Mouse (Mus musculus) layer of hippocampus, postnatal 14 days (tissue): ENCODE measurements around the gene Gpx7. TPM values are rescaled to one million over a fixed set of nuclear protein-coding genes. Genes with fewer than 3 reads are reported as not detected.

ENCODE experiments used
- DNase-seq, 2 experiments: peaks; one replicate each; pipeline ENCODE4 v3.0.0; 2021 to 2022; ENCODE audit warnings: low spot score in 2 of 2, mixed read lengths in 1 of 2
- long read RNA-seq, 2 experiments: library from polyadenylated mRNA; stranded (forward); transcript quantifications; one replicate each; pipeline ENCODE4 v2.0.0; 2021
- total RNA-seq, 2 experiments: library from RNA; stranded (reverse); gene quantifications; 2 replicates each; pipeline ENCODE4 v1.2.3; 2021

Gene Gpx7
- total RNA-seq, result 1 to 10 TPM; 7.4 to 8.0 TPM
- long read RNA-seq, experiment 1, transcript Gpx7-201 (3 exons, 1,289 nt), result major isoform, 8 of 9 reads
- long read RNA-seq, experiment 1, partial matches to known transcripts, result 0 of 9 reads
- long read RNA-seq, experiment 1, other reads (novel, unspliced or antisense), result 1 of 9 reads
- long read RNA-seq, experiment 2, transcript Gpx7-201 (3 exons, 1,289 nt), result major isoform, 20 of 21 reads
- long read RNA-seq, experiment 2, partial matches to known transcripts, result 0 of 21 reads
- long read RNA-seq, experiment 2, other reads (novel, unspliced or antisense), result 0 of 21 reads

DNA sequence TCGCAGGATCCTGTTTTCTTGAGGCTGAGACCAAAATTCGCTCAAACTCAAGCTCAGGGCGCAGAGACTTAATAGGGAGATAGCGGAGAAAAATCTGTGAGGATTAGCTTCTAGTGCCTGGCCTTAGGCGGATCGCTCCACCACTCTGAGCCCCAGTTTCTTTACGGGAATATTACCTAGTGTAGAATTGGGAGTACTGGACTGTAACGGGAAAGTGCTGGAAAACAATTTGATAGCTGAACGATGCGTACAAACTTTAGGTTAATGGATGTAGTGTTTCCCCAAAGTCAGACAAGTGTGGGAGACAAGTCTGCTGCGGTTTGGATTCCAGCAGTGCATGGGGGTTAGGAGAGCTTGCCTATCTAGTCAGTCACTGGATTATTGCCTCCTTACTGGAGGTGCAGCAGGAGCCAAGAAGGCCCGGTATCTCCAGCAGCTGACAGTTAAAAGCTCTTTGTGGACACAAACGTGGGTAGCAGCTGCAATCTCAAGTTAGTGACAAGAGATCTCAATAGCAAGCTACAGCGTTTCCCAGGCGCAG lies at the start of gene Gpx7:
Gene Gpx7 (minus strand): TSS at position 101 of the 541 bp plus-strand sequence.
- DNase-seq, result no peak

DNA sequence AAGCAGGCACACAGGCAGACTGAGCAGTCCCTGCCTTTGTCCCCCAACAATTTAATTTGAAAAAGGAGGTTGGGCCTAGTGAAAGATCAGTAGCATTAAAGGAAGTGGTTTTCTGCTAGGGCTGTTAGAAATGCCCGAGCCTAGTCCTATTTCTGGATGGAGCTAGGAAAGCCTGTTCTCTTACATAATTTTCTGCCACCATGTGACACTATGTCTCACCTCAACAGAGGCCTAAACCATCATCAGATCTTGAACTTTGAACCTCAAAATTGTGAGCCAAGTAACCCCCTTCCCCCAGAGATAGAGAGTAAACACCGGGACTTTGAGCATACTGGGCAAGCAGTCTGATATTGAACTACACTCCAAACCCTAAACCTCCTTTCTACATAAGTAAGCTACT lies 49.3 kb upstream of the Gpx7 start:
- no peak for DNase-seq

DNA sequence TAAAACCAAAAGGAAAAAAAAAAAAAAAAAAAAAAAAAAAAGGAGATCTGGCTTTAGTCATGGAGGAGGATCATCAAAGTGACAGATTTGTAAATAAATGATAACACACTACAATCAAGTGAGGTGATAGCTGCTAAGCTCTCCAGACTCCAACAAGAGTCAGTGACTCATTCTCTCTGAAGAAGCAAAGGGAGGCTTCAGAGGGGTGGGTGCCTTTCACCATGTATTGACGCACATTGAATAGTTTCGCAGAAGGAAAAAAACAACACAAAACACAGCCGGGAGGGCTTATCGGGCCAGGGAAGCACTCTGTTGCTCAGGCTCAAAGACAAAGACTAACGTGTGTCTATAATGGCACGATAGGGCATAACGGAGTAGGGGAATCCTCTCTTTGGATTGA lies 41.3 kb upstream of the Gpx7 start:
- no peak for DNase-seq

DNA sequence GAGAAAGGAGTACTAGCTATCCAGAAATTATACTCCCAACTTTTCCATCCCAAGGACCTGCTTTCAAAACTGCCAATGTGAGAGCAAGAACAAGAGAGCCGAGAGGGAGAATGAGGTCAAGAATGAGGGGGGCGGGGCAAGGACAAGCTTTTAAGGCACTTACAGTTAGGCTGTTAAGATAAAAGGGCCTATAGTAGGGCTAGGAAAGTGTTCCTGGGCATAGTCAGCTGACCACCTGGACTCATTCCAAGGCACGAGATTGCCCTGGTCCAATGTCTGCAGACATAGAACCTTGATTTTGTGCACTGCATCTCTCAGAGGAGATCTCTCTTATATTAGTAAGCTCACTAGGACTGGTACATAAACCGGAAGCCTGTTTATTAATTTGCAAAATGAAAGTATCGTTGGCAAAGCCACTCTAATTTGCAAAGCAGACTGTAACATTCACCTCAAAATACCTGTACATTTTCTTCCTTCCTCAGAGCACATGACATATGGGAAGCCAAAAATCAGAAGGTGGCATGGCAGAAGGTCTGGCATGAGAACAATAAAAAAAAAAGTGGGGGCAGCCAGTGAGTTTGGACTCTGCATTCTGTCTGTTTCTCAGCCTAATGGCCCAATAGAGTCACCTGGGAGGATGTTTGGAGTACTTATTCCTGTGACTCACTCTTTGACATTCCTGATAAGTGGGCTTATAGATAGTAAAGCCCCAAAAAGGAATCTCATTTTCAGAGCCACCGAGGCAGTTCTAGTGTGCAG lies 31.5 kb upstream of the Gpx7 start:
- no peak for DNase-seq

DNA sequence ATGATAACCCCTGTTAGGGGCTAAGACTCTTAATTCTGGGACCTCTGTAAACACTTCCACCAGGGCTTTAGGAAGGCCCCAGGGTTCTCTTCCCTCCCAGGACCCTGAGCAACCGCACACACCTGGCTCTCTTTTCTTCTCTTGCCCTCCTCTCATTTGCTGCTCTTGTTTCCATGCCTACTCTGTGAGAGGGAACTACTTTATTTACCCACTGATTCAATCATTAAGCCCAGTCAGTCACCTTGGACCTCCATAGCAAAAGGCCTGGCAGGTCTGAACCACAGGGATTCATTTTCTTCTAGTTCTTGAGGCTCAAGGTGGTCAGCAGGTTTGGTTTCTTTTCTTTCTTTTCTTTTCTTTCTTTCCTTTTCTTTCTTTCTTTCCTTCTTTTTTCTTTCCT lies 29.5 kb upstream of the Gpx7 start:
- no peak for DNase-seq

DNA sequence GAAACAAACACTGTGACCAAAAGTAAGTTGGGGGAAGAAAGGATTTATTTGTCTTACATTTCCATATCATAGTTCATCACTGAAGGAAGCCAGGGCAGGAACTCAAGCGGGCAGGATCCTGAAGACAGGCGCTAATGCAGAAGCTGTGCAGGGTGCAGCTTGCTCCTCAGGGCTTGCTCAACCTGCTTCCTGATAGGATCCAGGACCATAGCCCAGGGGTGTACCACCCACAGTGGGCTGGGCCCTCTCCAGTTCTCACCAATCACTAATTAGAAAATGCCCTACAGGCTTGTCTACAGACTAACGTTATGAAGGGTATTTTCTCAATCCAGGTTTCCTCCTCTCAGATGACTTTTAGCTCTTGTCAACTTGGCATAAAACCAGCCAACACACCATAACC lies 28.9 kb upstream of the Gpx7 start:
- no peak for DNase-seq

DNA sequence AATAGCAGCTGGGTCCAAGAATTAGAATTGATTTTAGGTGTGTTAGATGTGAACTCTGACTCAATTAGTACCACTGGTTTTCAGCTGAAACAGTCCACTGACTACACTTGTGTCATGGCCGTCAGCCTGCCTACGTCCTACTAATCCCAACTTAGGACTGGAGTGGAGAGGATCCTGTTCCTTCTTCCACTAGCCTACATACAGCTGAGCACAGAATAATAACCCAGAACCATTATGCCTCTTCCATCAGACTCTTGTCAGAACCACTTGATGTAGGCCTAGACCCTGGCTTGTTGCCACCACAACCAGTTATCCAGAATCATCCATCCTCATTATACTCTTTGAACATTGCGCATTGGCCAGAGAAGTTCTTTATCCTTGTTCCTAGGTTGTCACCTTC lies 28.0 kb upstream of the Gpx7 start:
- no peak for DNase-seq

DNA sequence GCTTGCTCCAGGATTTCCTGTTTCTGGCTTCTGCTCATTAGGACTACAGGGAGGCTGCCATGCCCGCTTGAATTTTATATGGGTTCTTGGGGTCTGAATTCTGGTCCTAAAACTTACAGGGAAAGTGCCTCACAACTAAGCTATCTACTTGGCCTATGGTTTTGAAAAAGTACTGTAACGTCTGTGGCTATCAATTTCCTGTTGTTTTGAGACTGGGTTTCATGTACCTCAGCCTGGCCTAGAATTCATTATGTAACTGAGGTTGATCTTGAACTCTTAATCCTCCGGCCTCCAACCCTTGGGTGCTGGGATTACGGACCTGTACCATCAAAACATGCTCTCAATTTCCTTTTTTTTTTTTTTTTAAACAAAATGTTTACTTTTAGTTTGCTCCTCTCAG lies 27.5 kb upstream of the Gpx7 start:
- DNase-seq, result no peak

DNA sequence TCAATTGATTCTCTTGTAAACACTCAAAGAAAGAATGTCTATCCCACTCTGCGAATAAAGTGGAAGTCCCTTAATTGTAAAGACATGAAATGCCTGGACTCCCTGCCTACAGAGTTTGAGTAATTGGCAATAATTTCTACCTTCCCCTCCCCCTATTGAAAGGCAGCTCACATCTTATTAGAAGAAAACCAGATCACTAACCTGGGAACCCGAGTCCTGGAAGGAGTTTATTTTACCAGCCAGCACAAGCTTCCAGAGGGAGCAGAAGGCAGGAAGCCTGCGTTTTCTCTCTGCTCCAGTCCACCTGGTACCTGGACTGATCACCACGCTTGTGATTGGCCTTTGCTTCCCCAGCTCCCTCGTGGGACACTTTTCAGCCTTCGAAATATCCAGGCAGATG lies 26.6 kb upstream of the Gpx7 start:
- no peak for DNase-seq

DNA sequence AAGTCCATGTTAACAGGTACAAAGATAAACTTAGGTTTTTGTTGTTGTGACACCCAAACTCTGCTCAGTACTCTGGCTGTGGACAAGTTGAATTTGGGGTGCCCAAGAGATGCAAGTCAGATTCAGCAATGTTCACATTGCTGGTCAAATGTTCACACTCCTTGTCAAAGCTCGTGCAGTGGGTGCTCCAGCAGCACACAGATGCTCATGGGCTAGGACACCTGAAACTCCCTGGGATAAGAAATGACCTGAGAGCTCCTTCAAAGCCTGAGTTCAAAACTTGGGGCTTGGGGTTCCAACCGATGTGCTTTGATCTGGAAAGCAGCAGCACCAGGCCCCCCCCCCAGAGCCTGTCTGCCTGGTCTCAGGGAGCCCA lies 24.8 kb upstream of the Gpx7 start:
- no peak for DNase-seq

DNA sequence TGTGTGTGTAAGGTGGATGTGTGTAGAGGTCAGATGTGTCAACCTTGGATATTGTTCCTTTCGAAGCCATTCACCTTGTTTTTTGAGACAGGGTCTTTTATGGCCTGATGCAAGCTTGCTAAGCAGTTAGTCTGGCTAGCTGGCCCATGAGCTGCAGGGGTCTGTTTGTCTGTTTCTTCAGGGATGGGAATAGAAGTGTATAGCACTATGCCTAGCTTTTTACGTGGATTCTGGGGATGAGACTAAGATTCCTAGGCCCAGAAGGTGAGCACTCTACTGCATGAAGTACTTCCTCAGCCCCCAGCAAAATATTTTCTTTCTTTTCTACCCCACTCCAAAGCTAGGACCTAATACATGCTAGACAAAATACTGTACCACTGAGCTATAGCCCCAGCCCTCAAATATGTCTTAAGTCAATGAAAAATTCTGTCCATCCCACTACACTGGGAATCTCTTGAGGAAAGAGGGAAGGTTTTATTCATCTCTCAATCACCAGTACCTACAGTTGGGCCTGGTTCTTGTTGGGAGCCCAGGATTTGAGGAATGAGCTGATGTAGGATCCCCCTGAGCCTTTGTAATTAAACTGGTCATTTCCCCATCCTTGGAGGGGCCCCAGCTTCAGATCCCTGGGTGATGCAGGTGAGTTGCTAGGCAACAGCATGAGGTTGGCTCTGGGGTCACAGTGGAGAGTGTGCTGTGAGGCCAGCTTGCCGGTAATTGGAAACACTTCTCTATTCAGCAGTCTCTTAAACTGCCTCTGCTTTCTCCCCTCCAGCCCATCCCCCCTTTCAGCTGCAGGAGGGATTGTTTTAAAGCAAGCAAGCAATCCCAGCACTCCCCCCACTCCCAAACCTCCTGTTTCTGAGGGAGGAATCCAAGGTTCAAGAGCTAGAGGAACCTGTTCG lies 24.1 kb upstream of the Gpx7 start:
- no peak for DNase-seq

DNA sequence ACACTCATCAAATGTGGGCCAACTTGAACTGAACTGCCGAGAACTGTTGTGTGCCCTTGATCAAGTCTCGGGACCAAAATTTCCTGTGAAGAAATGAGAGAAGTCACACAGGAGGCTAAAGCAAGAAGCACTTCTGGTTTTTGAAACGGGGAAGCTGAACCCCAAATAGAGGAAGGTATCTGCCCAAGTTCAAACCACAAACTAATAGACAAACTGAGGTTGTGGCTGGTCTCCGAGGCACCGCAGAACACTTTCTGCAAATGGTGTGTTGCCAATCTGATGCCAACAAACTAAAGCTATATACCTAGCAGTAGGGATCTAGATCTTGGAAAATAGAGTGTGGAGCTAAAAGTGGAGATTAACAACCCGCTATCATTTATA lies 21.6 kb upstream of the Gpx7 start:
- no peak for DNase-seq

DNA sequence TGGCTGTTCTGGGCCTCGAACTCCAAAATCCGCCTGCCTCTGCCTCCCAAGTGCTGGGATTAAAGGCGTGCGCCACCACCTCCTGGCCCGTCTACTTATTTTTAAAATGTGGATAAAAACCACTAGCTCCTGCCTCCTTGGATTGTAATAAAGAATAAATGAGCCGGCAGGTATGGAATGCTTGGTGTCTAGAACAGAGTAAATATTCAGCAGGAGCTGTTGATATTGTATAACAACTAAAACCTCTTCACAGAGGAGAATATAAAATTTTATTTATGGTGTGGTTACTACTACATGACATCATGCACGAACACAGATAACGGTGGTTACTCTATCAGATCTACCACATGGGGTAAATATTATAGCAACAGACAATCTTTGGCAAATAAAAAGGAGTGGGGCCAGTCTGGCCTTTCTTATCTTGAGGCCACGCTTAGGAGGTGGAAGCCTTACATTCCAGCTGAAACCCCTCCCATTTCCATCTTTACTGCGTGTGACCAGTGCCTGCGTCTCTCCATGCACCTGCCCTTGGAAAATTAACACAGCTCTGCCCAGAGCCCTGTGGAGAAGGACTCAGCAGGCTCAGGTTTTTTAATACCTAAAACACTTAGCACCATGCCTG lies 21.1 kb upstream of the Gpx7 start:
- DNase-seq, result no peak

DNA sequence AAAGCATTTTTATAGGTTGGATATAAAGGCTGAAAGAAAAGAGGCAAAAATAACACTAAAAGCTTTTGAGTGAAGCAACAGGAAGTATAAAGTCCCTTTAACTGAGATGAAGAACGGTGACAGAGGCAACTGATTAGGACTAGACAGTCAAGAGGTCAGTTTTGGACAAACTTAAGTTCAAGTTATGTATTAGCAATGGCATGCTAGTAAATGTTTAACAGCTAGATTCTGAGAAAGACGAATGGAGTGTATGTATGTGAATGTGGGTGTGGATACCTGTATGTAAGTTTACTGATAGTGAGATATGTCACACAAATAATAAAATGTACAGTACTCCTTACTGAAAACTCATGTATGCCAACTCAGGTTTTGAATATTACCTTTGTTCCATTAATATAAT lies 17.8 kb upstream of the Gpx7 start:
- DNase-seq, result no peak

DNA sequence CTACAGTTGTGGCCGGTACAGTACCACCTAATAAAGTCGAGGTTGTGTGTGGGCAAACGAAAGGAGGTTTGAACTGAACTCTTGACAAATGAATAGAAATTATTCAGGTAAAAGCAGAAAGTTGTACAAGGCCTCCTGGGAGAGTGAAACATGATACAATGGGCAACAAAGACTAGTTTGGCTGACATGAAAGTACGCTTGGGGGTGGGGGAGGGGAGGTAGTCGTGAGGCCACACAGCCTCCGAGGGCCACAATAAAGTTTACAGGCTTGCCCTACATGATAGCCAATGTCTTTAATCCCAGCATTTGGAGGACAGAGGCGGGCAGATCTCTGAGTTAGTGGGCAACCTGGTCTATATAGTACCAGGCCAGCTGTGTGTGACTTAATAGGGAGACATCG lies 860 bp upstream of the Gpx7 start:
- DNase-seq, result no peak

DNA sequence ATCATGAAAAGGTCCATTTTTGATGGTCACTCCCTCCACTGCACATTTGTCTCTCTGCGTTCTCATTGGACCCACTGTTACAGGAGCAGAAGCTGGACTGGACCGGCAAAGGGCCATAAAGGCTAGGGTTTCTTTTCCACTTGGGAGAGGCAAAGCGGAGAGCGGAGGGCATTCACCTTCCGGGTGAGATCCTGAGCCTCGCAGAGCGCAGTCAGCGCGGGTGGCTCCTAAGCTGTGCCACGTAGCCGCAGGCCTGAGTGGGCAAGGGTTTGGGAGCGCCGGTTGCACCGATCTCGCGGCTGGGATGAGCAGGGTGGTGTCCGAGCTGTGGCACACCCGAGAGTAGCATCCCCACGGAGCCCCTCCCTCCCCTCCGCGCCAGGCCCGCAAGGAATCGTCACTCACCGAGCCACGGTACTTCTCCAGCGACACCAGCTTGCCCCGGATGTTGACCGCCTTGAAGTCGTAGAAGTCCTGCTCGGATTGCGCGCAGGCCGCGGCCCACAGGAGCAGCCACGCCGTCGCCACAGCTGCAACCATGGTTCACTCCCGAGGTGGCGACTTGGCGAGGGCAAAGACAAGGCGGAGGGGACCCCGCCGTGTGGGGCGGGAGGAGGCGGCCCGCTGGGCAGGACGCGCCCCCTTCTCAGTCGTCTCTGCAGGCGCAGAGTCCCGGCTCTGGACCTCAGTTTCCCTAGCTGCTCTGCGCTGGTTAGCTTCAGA lies 462 bp downstream of the Gpx7 start:
- peak; percentile 41 to 66 for DNase-seq

DNA sequence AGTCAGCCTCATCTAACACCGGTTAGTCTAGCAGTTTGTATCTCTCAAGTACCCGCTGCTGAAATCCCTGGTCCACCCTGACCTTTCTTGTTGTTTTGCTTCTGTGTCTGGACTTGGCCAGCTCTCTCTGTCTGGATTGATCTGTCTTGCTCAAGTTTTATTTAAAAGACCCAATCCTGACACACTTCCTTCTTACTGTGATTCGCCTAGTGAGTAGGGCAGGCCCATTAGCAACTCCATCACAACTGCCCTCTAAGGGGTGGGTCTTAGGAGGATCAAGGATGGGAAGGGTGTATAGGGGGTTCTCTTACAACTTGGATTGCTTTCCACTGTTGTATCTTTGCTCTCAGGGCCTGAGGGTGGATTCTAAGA lies 1.0 kb downstream of the Gpx7 start:
- peak in 1 of 2 experiments; percentile 4 for DNase-seq

DNA sequence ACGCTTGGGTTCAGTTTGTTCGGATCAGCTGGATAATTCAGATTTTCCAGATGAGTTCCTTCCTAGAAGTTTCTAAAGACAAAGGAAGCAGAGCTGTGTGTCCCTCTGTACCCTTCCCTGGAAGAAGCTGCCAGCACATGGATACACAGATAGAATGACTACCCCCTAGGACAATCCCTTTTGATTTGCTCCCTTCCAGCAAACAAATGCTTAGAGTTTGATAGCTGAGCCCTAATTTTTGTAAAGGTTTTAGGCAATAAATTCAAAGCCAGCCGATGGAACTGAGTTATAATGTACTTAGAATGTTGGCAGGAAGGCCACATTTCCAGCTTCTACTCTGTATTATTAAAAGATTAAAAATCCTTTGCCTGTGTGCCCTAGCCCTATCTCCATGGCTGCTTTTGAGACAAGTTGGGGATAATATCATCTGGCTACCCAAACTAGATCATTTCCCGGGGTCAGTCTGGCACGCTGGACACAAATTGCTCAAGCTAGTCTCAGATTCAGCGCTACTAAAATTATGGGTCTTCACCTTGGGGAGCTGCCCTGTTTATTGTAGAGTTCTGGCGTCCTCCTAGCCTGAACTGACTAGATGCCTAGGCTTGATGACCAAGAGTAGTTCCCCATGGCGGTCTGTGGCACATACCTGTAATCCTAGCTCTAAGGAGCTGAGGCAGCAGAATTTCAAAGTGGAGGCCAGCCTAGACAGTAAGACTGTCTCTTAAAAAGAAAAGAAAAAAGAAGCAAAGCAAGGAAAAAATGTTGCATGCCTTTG lies 2.7 kb downstream of the Gpx7 start:
- DNase-seq, result no peak

DNA sequence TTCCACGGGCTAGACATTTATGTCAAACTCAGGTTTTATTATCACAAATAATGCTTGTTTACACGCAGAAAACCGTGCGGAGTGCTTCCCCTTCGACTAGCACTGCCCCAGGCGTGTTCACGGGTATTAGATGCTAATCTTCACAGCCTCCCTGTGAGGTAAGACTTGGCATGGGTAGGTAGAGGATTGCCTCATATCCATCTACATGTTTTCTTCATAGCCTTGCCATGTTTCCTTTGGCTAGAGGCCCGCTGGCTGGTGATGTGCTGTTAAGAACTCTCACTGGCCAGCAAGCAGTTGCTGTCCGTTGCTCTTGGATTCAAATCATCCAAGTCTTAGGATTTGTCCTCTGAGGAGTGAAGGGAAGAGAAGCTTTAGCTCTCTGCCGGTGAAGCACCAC lies 6.4 kb downstream of the Gpx7 start:
- DNase-seq, result no peak

DNA sequence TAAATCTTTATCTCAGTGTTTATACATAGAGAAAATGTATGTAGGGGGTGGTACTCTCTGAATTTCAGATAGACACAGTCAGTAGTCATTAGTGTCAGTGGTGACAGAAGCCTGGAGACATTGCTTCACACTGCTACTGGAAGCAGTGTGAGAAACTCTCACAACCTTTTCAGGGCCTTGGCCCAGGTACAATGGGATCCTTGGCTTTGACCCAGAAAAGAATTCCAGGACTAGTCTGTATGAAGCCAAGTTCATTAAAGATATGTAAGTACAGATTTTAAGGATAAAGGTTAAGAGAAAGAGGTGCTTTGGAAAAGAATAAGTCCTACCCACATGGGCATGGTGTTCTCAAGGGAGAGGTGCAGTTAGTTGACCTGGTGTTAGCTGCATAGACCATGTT lies 12.5 kb downstream of the Gpx7 start:
- DNase-seq, result no peak
